Mouse (Mus musculus) lung, postnatal 0 days (tissue): ENCODE data around the gene Gm49486. TPM values are rescaled to one million over a fixed set of nuclear protein-coding genes. Genes with fewer than 3 reads are reported as not detected.
A peak's percentile ranks its signal among the peaks of the same experiment; 100 is the strongest.

ENCODE experiments used
- ATAC-seq: fragments of 200-750 bp; cut with Nextera tagmentation; 2 replicates; pipeline ENCODE4 v1.8.0; 2017; ENCODE audit warnings: moderate library complexity
- DNase-seq: peaks from one replicate; pipeline ENCODE4 v3.0.0-alpha.2; 2016; ENCODE audit warnings: low spot score
- H3K27ac ChIP-seq: fragments of 300-500 bp; sonication (generic); 2 replicates; pipeline ENCODE4 v1.5.1; 2014; ENCODE audit warnings: antibody characterized with exemption, mild to moderate bottlenecking, low read length, mixed read lengths
- H3K27me3 ChIP-seq: fragments of 300-500 bp; sonication (generic); replicated peaks from 2 replicates; pipeline ENCODE4 v1.6.1; 2014; ENCODE audit warnings: low read length, mixed read lengths; ENCODE audit not compliant: insufficient read depth
- H3K36me3 ChIP-seq: fragments of 300-500 bp; sonication (generic); 2 replicates; pipeline ENCODE4 v1.6.1; 2014; ENCODE audit warnings: low read length, mixed read lengths; ENCODE audit not compliant: insufficient read depth
- H3K4me1 ChIP-seq: fragments of 300-500 bp; sonication (generic); 2 replicates; pipeline ENCODE4 v1.6.1; 2014; ENCODE audit warnings: antibody characterized with exemption, low read depth, low read length, mixed read lengths; ENCODE audit not compliant: insufficient read depth
- H3K4me2 ChIP-seq: fragments of 300-500 bp; sonication (generic); replicated peaks from 2 replicates; pipeline ENCODE4 v1.6.1; 2014; ENCODE audit warnings: low read depth, mild to moderate bottlenecking, low read length, moderate library complexity, mixed read lengths
- H3K4me3 ChIP-seq: fragments of 300-500 bp; sonication (generic); 2 replicates; pipeline ENCODE4 v1.5.1; 2014; ENCODE audit warnings: low read depth, low read length
- H3K9ac ChIP-seq: fragments of 300-500 bp; sonication (generic); replicated peaks from 2 replicates; pipeline ENCODE4 v1.6.1; 2014; ENCODE audit warnings: low read depth, mild to moderate bottlenecking
- H3K9me3 ChIP-seq: fragments of 300-500 bp; sonication (generic); 2 replicates; pipeline ENCODE4 v1.6.1; 2016; ENCODE audit warnings: low read length, mixed read lengths
- CTCF ChIP-seq: IDR thresholded peaks from 2 replicates; pipeline ENCODE4 v1.5.1; 2016; ENCODE audit warnings: antibody characterized with exemption, mild to moderate bottlenecking
- EP300 ChIP-seq: IDR thresholded peaks from 2 replicates; pipeline ENCODE4 v1.6.1; 2016; ENCODE audit warnings: antibody characterized with exemption, mild to moderate bottlenecking, control low read depth
- WGBS: fragments of 180-500 bp; shearing (Covaris S2); extraction: QIAGEN DNeasy Blood & Tissue Kit; methylation state at CpG from one replicate; pipeline ENCODE4 v1.1.7; 2014; 5-methylcytosine and 5-hydroxymethylcytosine counted together
- polyA plus RNA-seq: library from polyadenylated mRNA; unstranded; fragments of >200 nt; fragmentation: Nextera tagmentation; extraction: Ambion mirVana; gene quantifications from 2 replicates; pipeline ENCODE4 v1.2.1, GENCODE M21; 2015

The Gm49486 gene
- polyA plus RNA-seq, 1 experiment from 2014 or later = 0.16 TPM

- Histone ChIP-seq H3K4me2 (no peak overlapping the region), H3K9me3 (no peaks in the 10 kb centered on the region), H3K27ac (no peak overlapping the region), H3K9ac (no peak overlapping the region), H3K4me3 (no peak overlapping the region), H3K27me3 (no peaks in the 10 kb centered on the region), H3K36me3 (no peaks in the 10 kb centered on the region), H3K4me1 (no peaks in the 10 kb centered on the region)
- no peak for ATAC-seq
- no peak for DNase-seq
- peak; percentile 35 for TF ChIP-seq CTCF
- no peak for TF ChIP-seq EP300
- 81% methylated on average over 3 of the region's 3 CpGs for WGBS
Observed at GRCm38 (mm10) chr15:79290340-79290739, 61.1 kb downstream of the Gm49486 start.

DNA sequence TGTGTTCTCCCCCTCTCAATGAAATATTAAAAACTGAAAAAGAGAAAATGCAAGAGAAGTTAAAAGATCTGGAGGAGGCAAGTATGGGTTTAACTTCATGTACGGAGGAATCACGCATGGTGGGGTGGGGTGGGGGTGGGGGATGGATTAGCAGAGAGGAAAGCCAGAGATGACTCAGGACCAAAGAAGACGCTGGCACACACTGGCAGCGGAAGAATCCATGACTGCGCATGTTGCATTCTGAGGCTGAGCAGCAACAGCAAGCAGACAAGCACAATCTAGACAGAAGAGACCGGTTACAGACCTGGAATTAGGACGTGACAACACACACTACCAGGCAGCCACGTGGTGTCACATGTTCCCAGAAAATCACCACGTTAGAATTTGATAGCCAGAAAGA lies 63.6 kb downstream of the Gm49486 start:
- Histone ChIP-seq H3K9ac (no peak overlapping the region), H3K4me1 (no peaks in the 10 kb centered on the region), H3K4me3 (no peak overlapping the region), H3K9me3 (no peaks in the 10 kb centered on the region), H3K36me3 (no peaks in the 10 kb centered on the region), H3K27me3 (no peaks in the 10 kb centered on the region), H3K4me2 (no peak overlapping the region), H3K27ac (no peak overlapping the region)
- no peak for ATAC-seq
- DNase-seq = no peak
- no peak for TF ChIP-seq EP300
- TF ChIP-seq CTCF = no peak
- 88% methylated on average over 9 of the region's 9 CpGs for WGBS

GRCm38 (mm10) chr15:79298553-79298952 lies 69.4 kb downstream of the Gm49486 start:
- Histone ChIP-seq H3K4me1 (no peaks in the 10 kb centered on the region; the same call in 1 of the 2 replicates), H3K9ac (no peak overlapping the region), H3K4me3 (no peak overlapping the region), H3K27me3 (no peaks in the 10 kb centered on the region), H3K4me2 (no peak overlapping the region), H3K9me3 (no peaks in the 10 kb centered on the region), H3K27ac (no peak overlapping the region), H3K36me3 (no peaks in the 10 kb centered on the region)
- 78% methylated on average over 6 of the region's 6 CpGs for WGBS
- TF ChIP-seq EP300 (no peak), CTCF (no peak)
- DNase-seq = peak; percentile 60
- peak; percentile 79 for ATAC-seq

GRCm38 (mm10) chr15:79299563-79300155 lies 70.5 kb downstream of the Gm49486 start:
- 85% methylated on average over 2 of the region's 2 CpGs for WGBS
- no peak overlapping the region for H3K4me2 ChIP-seq
- no peaks in the 10 kb centered on the region for H3K9me3 ChIP-seq
- DNase-seq (peak; percentile 68), ATAC-seq (peak; percentile 77)
- no peaks in the 10 kb centered on the region; the same call in 1 of the 2 replicates for H3K4me1 ChIP-seq
- TF ChIP-seq EP300 = 0 out of 2 replicates have a peak, but pooled peaks have one; percentile 30
- TF ChIP-seq CTCF = no peak
- H3K4me3 ChIP-seq = no peak overlapping the region
- H3K36me3 ChIP-seq = no peaks in the 10 kb centered on the region
- no peak overlapping the region for H3K9ac ChIP-seq
- no peaks in the 10 kb centered on the region for H3K27me3 ChIP-seq
- no peak overlapping the region; the same call in 1 of the 2 replicates for H3K27ac ChIP-seq

DNA sequence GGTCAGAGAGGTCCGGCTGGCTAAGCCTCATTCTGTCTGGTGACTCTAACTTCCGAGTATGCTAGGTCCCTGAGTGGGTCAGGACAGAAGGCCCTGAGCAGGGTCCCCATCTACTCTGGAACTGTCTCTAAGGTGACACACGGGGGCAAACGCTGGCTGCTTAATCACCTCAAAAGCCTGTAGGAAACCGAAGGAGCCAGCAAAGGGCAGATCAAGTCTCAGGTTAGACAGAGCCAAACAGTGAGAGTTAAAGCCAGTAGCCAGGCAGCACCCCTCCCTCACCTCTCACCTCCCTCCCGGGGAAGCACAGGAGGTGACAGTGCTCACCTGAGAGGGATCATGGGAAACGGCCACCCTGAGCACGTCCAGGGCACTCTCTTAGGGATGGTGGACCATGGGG lies 74.5 kb downstream of the Gm49486 start:
- no peaks in the 10 kb centered on the region; the same call in 1 of the 2 replicates for H3K4me1 ChIP-seq
- ATAC-seq (no peak), DNase-seq (no peak)
- no peak overlapping the region for H3K27ac ChIP-seq
- no peaks in the 10 kb centered on the region for H3K27me3 ChIP-seq
- H3K4me3 ChIP-seq = no peak overlapping the region
- H3K36me3 ChIP-seq = no peaks in the 10 kb centered on the region
- no peak overlapping the region for H3K9ac ChIP-seq
- H3K4me2 ChIP-seq = no peak overlapping the region
- whole genome bisulfite sequencing = 85% methylated on average over 8 of the region's 8 CpGs
- no peaks in the 10 kb centered on the region for H3K9me3 ChIP-seq
- no peak for TF ChIP-seq CTCF
- no peak for TF ChIP-seq EP300

GRCm38 (mm10) chr15:79304832-79305231 lies 75.6 kb downstream of the Gm49486 start:
- Histone ChIP-seq H3K4me1 (no peaks in the 10 kb centered on the region; the same call in 1 of the 2 replicates), H3K27ac (no peak overlapping the region), H3K4me3 (no peak overlapping the region), H3K9me3 (no peaks in the 10 kb centered on the region), H3K27me3 (no peaks in the 10 kb centered on the region), H3K36me3 (no peaks in the 10 kb centered on the region), H3K4me2 (no peak overlapping the region), H3K9ac (no peak overlapping the region)
- no peak for TF ChIP-seq EP300
- no peak for TF ChIP-seq CTCF
- DNase-seq = peak; percentile 53
- ATAC-seq = no peak
- WGBS = 50% methylated on average over 4 of the region's 5 CpGs
